Mouse (Mus musculus): Measurements from ENCODE around the gene Psmc3.

GRCm38 (mm10) chr2:91113334-91113733 lies 59.5 kb downstream of the Psmc3 start:
- TF ChIP-seq CTCF (IDR thresholded peaks at IDR 0.05) (no peak), POLR2A (IDR thresholded peaks at IDR 0.05; ENCODE audit: insufficient read depth, low read depth, low read length) (no peak), EP300 (IDR thresholded peaks at IDR 0.05; ENCODE audit: insufficient read depth, low read depth, low read length) (no peak)
